Mouse (Mus musculus): ENCODE measurements around the gene Ppp4r3a.

GRCm38 (mm10) chr12:101007427-101007826 lies 76.1 kb downstream of the Ppp4r3a start:
- TF ChIP-seq MYOD1 (IDR thresholded peaks at IDR 0.05; ENCODE audit: control insufficient read depth, insufficient read length, low read depth) (no peak), MAX (IDR thresholded peaks at IDR 0.05) (no peak), CTCF (IDR thresholded peaks at IDR 0.05; ENCODE audit: control insufficient read depth, insufficient read depth, insufficient read length) (no peak), CEBPB (IDR thresholded peaks at IDR 0.05; ENCODE audit: low read depth) (no peak), USF1 (IDR thresholded peaks at IDR 0.05; ENCODE audit: low read depth) (no peak), MYOG (IDR thresholded peaks at IDR 0.05; ENCODE audit: control insufficient read depth, extremely low read depth, insufficient read length) (no peak)

Measured in C2C12 (cell line).